Mouse (Mus musculus): ENCODE measurements at regions not wholly inside any gene's neighbourhood (a gene's known extent, or its start where the extent isn't known, plus 50 kb on each side); places are given as distances from the start of the nearest gene placed in this dataset.

DNA sequence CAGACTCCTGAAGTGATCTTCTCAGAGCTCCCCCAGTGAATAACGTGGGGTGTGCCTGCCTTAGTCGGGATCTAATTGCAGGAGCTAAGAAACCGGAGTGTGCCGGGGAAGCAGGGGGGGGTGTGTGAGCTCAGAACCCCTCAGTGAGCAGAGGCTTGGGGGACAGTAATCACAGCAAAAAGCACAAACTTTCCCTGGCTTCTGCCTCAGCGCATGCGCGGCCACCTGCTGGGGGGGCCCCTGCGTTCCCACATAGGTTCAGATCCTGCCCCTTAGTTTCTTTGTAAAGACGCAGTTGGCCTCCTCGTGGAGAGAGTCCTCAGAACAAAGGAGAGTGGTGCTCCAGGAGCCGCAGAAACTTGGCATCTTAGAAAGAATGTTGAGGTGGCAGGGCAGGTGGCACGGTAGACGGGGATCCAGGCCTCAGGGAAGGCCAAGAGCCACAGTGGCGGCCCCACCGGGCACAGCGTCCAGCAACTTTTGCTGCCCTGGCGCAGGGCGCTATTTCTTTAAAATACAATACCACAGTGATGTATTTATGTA lies 429.7 kb downstream of the Zfp536 start:
- 0 out of 2 replicates have a peak overlapping the region, but pooled peaks have one; percentile 10 for H3K9ac ChIP-seq (replicated peaks)

GRCm38 (mm10) chr7:37346041-37346440 lies 427.4 kb downstream of the Zfp536 start:
- WGBS, result 1% methylated on average over 10 of the region's 10 CpGs

More for the DNA sequence above, 429.7 kb downstream of the Zfp536 start:
- H3K9me3 ChIP-seq (replicated peaks), result no peaks in the 10 kb centered on the region
- WGBS, result 24% methylated on average over 18 of the region's 18 CpGs
- H3K27me3 ChIP-seq (replicated peaks), result no peaks in the 10 kb centered on the region
- peak overlapping the region; percentile 72 for H3K4me2 ChIP-seq
- H3K4me1 ChIP-seq, result peaks cover 46% of the 10 kb centered on the region
- no peaks in the 10 kb centered on the region for H3K36me3 ChIP-seq
- H3K27ac ChIP-seq (replicated peaks), result peak overlapping the region; percentile 74
- H3K4me3 ChIP-seq (replicated peaks), result peak overlapping the region; percentile 39
- 0 out of 2 replicates have a peak, but pooled peaks have one; percentile 25 for ATAC-seq (ENCODE audit: low FRiP score)

GRCm38 (mm10) chr7:37357647-37358395 lies 415.6 kb downstream of the Zfp536 start:
- Histone ChIP-seq H3K27me3 (replicated peaks) (no peaks in the 10 kb centered on the region), H3K9ac (replicated peaks) (no peak overlapping the region)
- peak; percentile 72; the same call in 1 of the 2 replicates for ATAC-seq (ENCODE audit: low FRiP score)

More at GRCm38 (mm10) chr7:37346041-37346440, 427.4 kb downstream of the Zfp536 start:
- no peak overlapping the region for H3K4me3 ChIP-seq (replicated peaks)
- no peaks in the 10 kb centered on the region for H3K9me3 ChIP-seq (replicated peaks)
- H3K27me3 ChIP-seq (replicated peaks), result no peaks in the 10 kb centered on the region
- H3K4me2 ChIP-seq, result no peak overlapping the region
- H3K4me1 ChIP-seq, result peaks cover 38% of the 10 kb centered on the region
- 0 out of 2 replicates have a peak, but pooled peaks have one; percentile 29 for ATAC-seq (ENCODE audit: low FRiP score)
- H3K9ac ChIP-seq (replicated peaks), result peak overlapping the region; percentile 10; the same call in 1 of the 2 replicates
- H3K27ac ChIP-seq (replicated peaks), result peak overlapping the region; percentile 74; the same call in 1 of the 2 replicates
- no peaks in the 10 kb centered on the region for H3K36me3 ChIP-seq

DNA sequence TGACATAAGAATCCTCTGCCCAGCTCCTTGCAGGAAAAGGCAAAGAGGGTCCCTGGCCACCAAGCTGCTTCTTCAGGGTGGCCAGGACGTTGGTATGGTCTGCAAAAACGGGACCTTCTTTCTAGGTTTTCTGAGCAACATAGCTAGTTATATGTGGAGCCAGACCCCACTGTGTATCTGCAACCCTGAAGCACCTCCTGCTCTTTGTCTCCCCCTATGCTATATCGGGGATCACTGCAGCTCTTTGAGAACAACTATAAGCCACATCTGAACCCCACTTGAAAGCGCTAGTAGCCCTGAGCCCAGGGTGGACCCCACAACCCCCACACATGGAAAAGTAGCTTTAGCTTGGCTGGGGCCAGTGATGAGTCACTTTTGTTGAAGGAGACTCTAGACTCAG lies 414.9 kb downstream of the Zfp536 start:
- Histone ChIP-seq H3K27ac (replicated peaks) (no peak overlapping the region), H3K27me3 (replicated peaks) (no peaks in the 10 kb centered on the region), H3K4me2 (no peak overlapping the region), H3K9ac (replicated peaks) (no peak overlapping the region), H3K36me3 (no peaks in the 10 kb centered on the region), H3K9me3 (replicated peaks) (no peaks in the 10 kb centered on the region), H3K4me3 (replicated peaks) (no peak overlapping the region), H3K4me1 (peaks cover 33% of the 10 kb centered on the region)
- no peak for ATAC-seq (ENCODE audit: low FRiP score)
- 63% methylated on average over 4 of the region's 4 CpGs for WGBS

More at GRCm38 (mm10) chr7:37357647-37358395, 415.6 kb downstream of the Zfp536 start:
- Histone ChIP-seq H3K36me3 (no peaks in the 10 kb centered on the region), H3K4me3 (replicated peaks) (no peak overlapping the region), H3K4me1 (peaks cover 27% of the 10 kb centered on the region), H3K27ac (replicated peaks) (no peak overlapping the region), H3K9me3 (replicated peaks) (no peaks in the 10 kb centered on the region), H3K4me2 (peak overlapping the region; percentile 9; the same call in 1 of the 2 replicates)
- 16% methylated on average over 21 of the region's 21 CpGs for WGBS

GRCm38 (mm10) chr7:37359473-37359872 lies 414.0 kb downstream of the Zfp536 start:
- no peak for ATAC-seq (ENCODE audit: low FRiP score)
- no peak overlapping the region for H3K9ac ChIP-seq (replicated peaks)
- WGBS, result 74% methylated on average over 8 of the region's 8 CpGs
- H3K27ac ChIP-seq (replicated peaks), result no peak overlapping the region
- H3K27me3 ChIP-seq (replicated peaks), result no peaks in the 10 kb centered on the region
- H3K4me3 ChIP-seq (replicated peaks), result no peak overlapping the region
- H3K9me3 ChIP-seq (replicated peaks), result no peaks in the 10 kb centered on the region
- H3K4me2 ChIP-seq, result no peak overlapping the region
- H3K4me1 ChIP-seq, result peaks cover 41% of the 10 kb centered on the region
- no peaks in the 10 kb centered on the region for H3K36me3 ChIP-seq

DNA sequence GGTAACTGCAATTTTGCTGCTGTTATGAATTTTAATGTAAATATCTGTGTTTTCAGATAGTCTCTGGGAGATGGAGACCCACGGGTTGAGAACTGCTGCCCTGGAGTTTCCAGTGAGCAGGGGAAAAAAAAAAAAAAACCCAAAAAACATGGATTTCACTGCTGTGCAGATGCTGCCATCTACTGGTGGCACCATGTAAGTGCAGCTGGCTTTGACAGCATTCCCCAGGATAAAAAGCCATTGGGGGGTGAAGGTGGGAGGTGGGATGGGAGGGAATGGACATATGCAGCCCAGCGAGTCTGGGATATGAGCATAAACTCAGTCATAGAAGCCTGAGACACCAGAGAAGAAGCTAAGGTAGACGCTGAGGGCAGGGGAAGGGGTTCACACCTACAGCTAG lies 413.3 kb downstream of the Zfp536 start:
- Histone ChIP-seq H3K4me3 (replicated peaks) (no peak overlapping the region), H3K9me3 (replicated peaks) (no peaks in the 10 kb centered on the region), H3K36me3 (no peaks in the 10 kb centered on the region), H3K27me3 (replicated peaks) (no peaks in the 10 kb centered on the region), H3K9ac (replicated peaks) (no peak overlapping the region), H3K27ac (replicated peaks) (no peak overlapping the region), H3K4me2 (no peak overlapping the region), H3K4me1 (peaks cover 43% of the 10 kb centered on the region)
- no peak for ATAC-seq (ENCODE audit: low FRiP score)
- WGBS, result 12% methylated on average over 3 of the region's 3 CpGs

- no peak for ATAC-seq (ENCODE audit: low FRiP score)
- 4% methylated on average over 16 of the region's 16 CpGs for WGBS
These were observed 411.5 kb downstream of the Zfp536 start for GRCm38 (mm10) chr7:37361802-37362441.

DNA sequence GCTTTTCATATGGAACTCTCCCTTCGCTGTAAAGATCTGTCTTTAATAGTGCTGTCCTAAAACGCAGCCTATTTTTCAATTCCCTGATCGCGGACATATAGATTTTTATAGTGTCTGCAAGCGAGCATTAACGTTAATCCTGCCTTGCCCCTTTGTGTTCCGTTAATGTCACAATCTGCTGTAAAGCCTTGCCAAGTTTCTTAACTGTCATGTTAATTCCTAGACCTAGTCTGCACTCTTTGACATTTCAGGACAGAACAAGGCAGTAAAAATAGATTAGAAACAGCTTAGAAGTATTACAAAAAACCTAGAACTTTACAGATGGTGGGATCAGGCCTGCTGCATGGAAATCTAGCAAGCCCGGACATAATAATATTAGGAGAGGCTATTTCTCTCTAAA lies 410.6 kb downstream of the Zfp536 start:
- Histone ChIP-seq H3K9me3 (replicated peaks) (no peaks in the 10 kb centered on the region), H3K4me3 (replicated peaks) (no peak overlapping the region), H3K36me3 (no peaks in the 10 kb centered on the region), H3K4me2 (peak overlapping the region; percentile 53; the same call in 1 of the 2 replicates), H3K9ac (replicated peaks) (no peak overlapping the region), H3K27ac (replicated peaks) (peak overlapping the region; percentile 54; the same call in 1 of the 2 replicates), H3K4me1 (peaks cover 37% of the 10 kb centered on the region), H3K27me3 (replicated peaks) (no peaks in the 10 kb centered on the region)
- ATAC-seq (ENCODE audit: low FRiP score), result no peak
- WGBS, result 23% methylated on average over 8 of the region's 8 CpGs

More at GRCm38 (mm10) chr7:37361802-37362441, 411.5 kb downstream of the Zfp536 start:
- peak overlapping the region; percentile 53 for H3K4me2 ChIP-seq
- peak overlapping the region; percentile 66; the same call in 1 of the 2 replicates for H3K27ac ChIP-seq (replicated peaks)
- no peaks in the 10 kb centered on the region for H3K9me3 ChIP-seq (replicated peaks)
- no peaks in the 10 kb centered on the region for H3K27me3 ChIP-seq (replicated peaks)
- no peaks in the 10 kb centered on the region for H3K36me3 ChIP-seq
- H3K4me1 ChIP-seq, result peaks cover 43% of the 10 kb centered on the region
- H3K9ac ChIP-seq (replicated peaks), result no peak overlapping the region
- H3K4me3 ChIP-seq (replicated peaks), result peak overlapping the region; percentile 21

DNA sequence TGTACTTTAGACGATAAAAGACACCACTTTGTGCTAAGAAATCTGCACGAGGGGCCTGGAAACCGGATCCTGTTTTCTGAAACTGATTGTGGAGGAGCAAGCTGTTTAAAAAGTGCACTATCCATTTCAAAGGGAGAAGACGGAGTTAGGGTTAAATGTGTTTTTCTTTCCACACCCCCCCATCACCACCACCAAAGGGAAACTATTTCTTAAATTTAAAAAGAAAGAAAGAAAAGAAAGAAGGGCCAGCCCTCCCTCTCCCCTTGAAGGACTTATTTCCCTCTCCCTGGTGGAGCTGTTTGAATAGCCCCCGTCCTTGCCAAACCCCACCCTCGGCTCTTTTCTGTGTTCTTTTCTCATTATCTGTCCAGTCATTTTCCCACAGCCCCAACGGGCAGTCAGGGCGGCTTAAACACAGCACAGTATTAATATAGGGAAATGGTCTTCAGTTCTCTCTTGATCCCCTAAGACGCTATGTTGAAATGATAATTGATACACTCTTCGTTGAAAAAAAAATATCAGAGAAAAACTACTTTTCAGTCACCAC lies 409.7 kb downstream of the Zfp536 start:
- Histone ChIP-seq H3K27me3 (replicated peaks) (no peaks in the 10 kb centered on the region), H3K4me2 (peak overlapping the region; percentile 17), H3K36me3 (no peaks in the 10 kb centered on the region), H3K4me3 (replicated peaks) (no peak overlapping the region), H3K9me3 (replicated peaks) (no peaks in the 10 kb centered on the region), H3K9ac (replicated peaks) (no peak overlapping the region), H3K27ac (replicated peaks) (peak overlapping the region; percentile 54), H3K4me1 (peaks cover 36% of the 10 kb centered on the region)
- 13% methylated on average over 10 of the region's 10 CpGs for WGBS
- no peak for ATAC-seq (ENCODE audit: low FRiP score)

GRCm38 (mm10) chr7:37364221-37364620 lies 409.2 kb downstream of the Zfp536 start:
- Histone ChIP-seq H3K9ac (replicated peaks) (no peak overlapping the region), H3K36me3 (no peaks in the 10 kb centered on the region), H3K9me3 (replicated peaks) (no peaks in the 10 kb centered on the region), H3K4me1 (peaks cover 36% of the 10 kb centered on the region), H3K27me3 (replicated peaks) (no peaks in the 10 kb centered on the region), H3K4me3 (replicated peaks) (no peak overlapping the region), H3K27ac (replicated peaks) (peak overlapping the region; percentile 54; the same call in 1 of the 2 replicates), H3K4me2 (peak overlapping the region; percentile 17; the same call in 1 of the 2 replicates)
- no peak for ATAC-seq (ENCODE audit: low FRiP score)
- WGBS, result 17% methylated on average over 9 of the region's 9 CpGs

- no peaks in the 10 kb centered on the region for H3K27me3 ChIP-seq (replicated peaks)
- H3K4me1 ChIP-seq, result peaks cover 31% of the 10 kb centered on the region
- H3K9ac ChIP-seq (replicated peaks), result no peak overlapping the region
- no peak for ATAC-seq (ENCODE audit: low FRiP score)
- H3K36me3 ChIP-seq, result no peaks in the 10 kb centered on the region
- WGBS, result 90% methylated on average over 19 of the region's 19 CpGs
- no peaks in the 10 kb centered on the region for H3K9me3 ChIP-seq (replicated peaks)
- no peak overlapping the region for H3K4me2 ChIP-seq
- H3K27ac ChIP-seq (replicated peaks), result no peak overlapping the region
- H3K4me3 ChIP-seq (replicated peaks), result no peak overlapping the region
These were observed 407.4 kb downstream of the Zfp536 start for GRCm38 (mm10) chr7:37366006-37366405.

Data from neural tube, embryonic 15.5 days (tissue).